Mouse (Mus musculus): ENCODE results near the gene St6galnac3. TPM values are rescaled to one million over a fixed set of nuclear protein-coding genes. Genes with fewer than 3 reads are reported as not detected.

St6galnac3 gene
- polyA plus RNA-seq, 1 experiment, result 15.6 TPM

DNA sequence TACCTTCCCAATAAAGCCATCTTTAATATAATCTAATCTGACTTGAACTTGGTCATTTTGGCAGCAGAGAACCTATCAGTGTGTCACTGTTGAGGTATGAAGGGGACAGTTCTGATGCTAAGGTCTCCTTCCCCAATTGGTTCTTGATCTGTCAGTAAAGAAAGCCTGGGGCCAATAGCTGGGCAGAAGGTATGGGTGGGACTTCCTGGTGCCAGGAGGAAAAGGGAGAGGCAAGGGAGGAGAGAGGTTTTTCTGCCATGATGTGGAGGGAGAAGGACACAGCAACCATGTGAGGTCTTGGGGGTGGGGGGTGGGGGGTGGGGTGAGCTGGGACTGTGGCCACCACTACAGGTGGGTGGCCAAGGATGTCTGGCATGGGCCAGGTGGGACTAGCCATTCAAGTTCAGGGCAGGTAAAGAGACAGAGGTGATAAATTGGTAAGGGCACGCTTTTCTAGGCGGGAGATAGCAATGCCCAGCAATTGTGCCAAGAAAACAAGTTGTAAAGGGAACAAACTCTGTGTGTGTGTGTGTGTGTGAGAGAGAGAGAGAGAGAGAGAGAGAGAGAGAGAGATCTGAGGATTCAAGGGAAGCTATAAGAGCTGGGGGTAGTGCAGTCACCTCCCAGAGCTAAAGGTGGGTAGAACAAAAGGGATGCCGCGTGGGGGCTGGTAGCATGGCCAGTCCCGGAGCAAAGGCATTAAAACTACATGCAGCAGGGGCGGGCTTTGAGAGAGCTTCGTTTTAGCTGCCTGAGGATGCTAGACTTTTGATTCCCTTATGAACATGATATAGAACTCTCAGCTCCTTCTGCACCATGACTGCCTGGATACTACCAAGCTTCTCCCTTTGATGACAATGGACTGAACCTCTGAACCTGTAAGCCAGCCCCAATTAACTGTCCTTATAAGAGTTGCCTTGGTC is 271.6 kb downstream of the St6galnac3 start:
- TF ChIP-seq POLR2A (IDR thresholded peaks at IDR 0.05; ENCODE audit: borderline replicate concordance, extremely low read depth, insufficient read depth, insufficient read length, poor library complexity, severe bottlenecking) (no peak), CTCF (IDR thresholded peaks at IDR 0.05; ENCODE audit: borderline replicate concordance, extremely low read depth, insufficient read depth, insufficient read length) (no peak)
- DNase-seq (ENCODE audit: low read depth), result no peak

DNA sequence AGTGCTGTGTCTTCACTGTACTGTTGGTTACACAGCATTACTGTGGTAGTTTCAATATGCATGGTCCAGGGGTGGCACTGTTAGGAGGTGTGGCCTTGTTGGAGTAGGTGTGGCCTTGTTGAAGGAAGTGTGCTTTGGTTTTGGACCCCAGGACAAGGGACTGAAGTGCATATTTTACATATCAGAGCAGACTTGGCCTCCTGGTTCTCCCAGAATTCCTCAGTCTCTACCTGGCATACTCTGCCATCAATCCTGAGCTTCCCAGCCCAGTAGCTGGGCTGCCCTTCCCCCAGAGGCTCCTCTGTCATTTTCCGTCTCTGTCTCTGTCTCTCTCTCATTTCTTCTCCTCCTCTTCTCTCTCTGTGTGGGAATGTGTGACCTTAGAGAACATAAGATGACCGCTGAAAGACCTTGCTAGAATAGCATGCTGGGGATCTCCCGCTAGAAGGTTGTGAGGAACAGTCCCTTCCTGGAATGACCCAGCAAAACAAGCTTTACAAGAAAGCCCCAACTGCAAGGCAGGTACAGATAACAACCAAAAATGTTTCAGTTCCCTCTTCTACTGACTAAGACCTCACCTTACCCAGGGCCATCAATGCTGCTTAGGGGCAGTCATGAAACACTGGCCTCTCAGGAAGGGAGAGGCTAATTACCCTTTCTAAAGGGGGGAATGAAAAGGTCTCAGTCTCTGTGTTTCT is 272.5 kb downstream of the St6galnac3 start:
- TF ChIP-seq CTCF (IDR thresholded peaks at IDR 0.05; ENCODE audit: borderline replicate concordance, extremely low read depth, insufficient read depth, insufficient read length) (no peak), POLR2A (IDR thresholded peaks at IDR 0.05; ENCODE audit: borderline replicate concordance, extremely low read depth, insufficient read depth, insufficient read length, poor library complexity, severe bottlenecking) (no peak)
- no peak for DNase-seq (ENCODE audit: low read depth)

DNA sequence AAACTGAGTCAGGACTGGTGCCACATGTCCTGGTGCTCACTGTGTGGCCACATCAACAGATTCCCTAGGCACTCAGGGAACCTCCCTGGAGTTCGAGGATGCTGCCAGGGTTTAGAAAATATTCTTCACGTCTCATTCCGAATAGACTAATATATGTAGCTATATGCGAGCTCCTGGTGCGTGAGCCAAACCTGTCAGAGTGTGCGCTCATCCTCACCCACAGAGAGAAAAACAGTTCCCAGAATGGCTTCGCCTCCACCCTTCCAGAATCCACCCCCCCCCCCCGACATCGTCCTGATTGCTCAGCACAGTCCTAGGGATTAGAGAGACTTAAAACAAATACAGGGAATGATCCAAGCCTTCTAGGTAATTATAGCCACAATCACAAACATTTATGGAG is 283.6 kb downstream of the St6galnac3 start:
- DNase-seq (ENCODE audit: low read depth), result no peak
- TF ChIP-seq POLR2A (IDR thresholded peaks at IDR 0.05; ENCODE audit: borderline replicate concordance, extremely low read depth, insufficient read depth, insufficient read length, poor library complexity, severe bottlenecking) (no peak), CTCF (IDR thresholded peaks at IDR 0.05; ENCODE audit: borderline replicate concordance, extremely low read depth, insufficient read depth, insufficient read length) (no peak)

DNA sequence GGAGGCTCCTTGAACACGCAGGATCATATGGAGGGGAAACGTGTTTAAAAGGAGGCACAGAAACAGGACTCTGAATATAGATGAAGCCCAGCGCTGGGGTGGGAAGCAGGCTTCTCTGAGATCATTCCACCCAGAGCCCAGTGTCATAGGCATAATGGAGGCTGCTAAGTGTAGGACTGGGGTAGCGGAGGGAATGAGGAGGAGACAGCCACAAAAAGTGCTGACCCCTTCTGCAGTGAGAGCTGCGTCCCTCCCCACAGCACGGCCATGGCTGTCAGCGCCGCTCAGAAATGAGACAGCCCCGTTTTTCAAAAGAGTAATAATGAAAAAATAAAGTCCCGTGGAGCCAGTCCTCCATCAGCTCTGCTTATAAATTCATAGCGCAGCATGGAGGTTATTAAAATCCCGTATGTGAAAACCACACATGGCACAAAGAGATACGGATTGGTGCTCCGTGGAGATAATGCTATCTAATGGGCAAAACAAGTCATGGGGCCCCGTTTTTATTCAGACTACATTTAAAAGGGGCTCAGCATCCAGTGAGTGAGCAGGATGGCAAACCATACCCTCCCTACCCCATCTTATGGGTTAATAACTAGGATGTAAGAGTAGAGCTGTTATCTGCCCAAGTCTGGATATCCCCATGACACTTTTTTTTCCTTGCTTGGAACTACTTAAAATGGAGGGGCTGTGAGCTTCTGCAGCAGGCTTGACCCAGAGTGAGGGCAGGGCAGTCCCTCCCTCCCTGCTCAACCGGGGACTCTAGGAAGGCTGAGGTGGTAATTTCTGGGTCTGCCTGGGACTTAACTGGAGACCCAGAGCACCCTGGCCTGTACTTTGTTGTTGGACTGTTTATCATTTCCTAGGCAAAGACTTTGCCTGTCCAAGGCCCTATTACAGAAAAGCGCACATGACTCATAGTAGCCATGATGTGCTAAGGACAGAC is 288.6 kb downstream of the St6galnac3 start:
- TF ChIP-seq POLR2A (IDR thresholded peaks at IDR 0.05; ENCODE audit: borderline replicate concordance, extremely low read depth, insufficient read depth, insufficient read length, poor library complexity, severe bottlenecking) (no peak), CTCF (IDR thresholded peaks at IDR 0.05; ENCODE audit: borderline replicate concordance, extremely low read depth, insufficient read depth, insufficient read length) (no peak)
- DNase-seq (ENCODE audit: low read depth), result peak; percentile 70

DNA sequence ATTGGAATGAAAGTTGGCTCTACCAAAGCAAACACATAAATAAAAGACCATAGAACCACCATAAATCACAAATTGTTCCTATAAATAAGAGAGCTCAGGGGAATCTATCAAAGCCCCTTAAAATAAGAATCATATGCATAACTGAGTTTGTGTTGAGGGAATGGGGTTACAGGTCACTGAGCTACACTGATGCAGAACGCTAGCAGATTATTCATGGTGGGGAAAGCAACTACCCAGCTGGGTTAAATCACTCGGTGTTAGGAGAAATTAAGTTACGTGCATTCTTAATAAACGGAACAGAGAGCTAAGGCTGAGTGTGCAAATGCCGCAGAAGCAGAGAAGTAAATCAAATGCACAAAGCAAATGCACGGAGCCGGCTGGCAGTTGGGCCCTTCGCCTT is 292.0 kb downstream of the St6galnac3 start:
- DNase-seq (ENCODE audit: low read depth), result no peak
- TF ChIP-seq POLR2A (IDR thresholded peaks at IDR 0.05; ENCODE audit: borderline replicate concordance, extremely low read depth, insufficient read depth, insufficient read length, poor library complexity, severe bottlenecking), result no peak

DNA sequence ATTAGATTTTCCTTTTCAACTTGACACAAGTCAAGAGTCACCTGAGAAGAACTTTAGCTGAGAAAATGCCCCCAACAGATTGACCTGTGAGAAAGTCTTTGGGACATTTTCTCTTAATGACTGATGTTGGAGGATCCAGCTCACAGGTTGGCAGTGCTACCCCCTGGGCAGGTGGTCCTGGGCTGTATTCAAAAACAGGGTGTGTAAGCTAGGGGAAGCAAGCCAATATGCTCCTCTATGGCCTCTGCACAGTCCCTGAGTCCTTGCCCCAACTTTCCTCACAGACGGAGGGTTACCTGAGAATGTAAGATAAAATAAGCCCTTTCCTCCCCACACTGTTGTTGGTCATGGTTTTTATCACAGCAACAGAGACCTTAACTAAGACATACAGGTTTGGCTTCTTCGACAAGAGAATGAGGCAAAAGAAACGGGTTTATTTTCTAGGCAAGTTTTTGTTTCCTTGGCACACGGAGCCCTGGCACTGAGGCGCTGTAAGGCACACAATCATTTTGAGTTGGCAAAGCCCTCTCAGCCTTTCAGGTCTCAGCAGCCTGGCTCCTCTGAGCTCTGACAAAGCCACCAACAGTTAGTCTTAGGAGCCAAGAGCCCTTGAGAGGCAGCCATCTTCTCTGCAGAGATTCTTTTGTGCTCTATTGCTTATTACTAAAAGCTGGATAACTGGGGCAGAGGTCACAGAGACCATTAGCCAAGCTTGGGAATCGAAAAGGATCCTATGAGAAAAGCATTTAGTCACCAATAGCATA is 292.7 kb downstream of the St6galnac3 start:
- peak; percentile 78 for DNase-seq (ENCODE audit: low read depth)
- TF ChIP-seq CTCF (IDR thresholded peaks at IDR 0.05; ENCODE audit: borderline replicate concordance, extremely low read depth, insufficient read depth, insufficient read length) (no peak), POLR2A (IDR thresholded peaks at IDR 0.05; ENCODE audit: borderline replicate concordance, extremely low read depth, insufficient read depth, insufficient read length, poor library complexity, severe bottlenecking) (no peak)

DNA sequence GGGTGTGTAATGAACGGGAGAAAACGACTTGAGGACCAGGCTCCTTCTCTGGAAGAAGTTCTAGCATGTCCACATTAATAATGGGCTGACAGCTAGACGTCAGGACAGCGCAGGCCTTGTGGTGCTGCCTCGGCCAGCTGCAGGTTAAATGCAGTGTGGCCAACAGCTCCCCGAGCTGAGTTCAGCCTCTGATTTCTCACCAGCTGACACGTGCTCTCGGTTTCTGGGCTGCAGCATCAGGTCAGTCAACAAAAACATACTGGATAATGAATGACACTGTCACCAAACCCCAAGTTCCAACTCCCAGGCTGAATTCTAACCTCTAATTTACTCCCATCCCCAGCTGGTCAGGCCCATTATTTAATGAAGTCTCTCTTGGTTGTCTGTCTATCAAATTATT is 295.1 kb downstream of the St6galnac3 start:
- peak; percentile 74 for DNase-seq (ENCODE audit: low read depth)
- TF ChIP-seq POLR2A (IDR thresholded peaks at IDR 0.05; ENCODE audit: borderline replicate concordance, extremely low read depth, insufficient read depth, insufficient read length, poor library complexity, severe bottlenecking) (no peak), CTCF (IDR thresholded peaks at IDR 0.05; ENCODE audit: borderline replicate concordance, extremely low read depth, insufficient read depth, insufficient read length) (no peak)

DNA sequence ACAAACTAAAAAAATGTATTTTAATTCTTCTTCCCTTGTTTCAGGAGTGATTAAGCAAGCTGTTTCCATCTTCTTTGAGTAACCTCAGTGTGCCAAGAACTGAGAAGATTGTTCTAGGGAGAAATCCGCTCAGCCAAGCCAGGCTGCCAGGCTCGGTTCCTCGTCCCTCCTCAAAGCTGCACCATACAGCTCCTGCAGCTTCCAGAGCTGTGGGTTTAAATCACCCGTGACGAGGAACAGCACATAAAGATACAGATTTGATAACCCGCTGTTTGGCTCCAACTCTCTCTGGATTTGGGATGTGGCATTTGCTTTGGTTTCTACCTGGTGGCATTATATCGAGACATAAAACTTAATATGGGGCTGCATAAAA is 303.1 kb downstream of the St6galnac3 start:
- DNase-seq (ENCODE audit: low read depth), result no peak

DNA sequence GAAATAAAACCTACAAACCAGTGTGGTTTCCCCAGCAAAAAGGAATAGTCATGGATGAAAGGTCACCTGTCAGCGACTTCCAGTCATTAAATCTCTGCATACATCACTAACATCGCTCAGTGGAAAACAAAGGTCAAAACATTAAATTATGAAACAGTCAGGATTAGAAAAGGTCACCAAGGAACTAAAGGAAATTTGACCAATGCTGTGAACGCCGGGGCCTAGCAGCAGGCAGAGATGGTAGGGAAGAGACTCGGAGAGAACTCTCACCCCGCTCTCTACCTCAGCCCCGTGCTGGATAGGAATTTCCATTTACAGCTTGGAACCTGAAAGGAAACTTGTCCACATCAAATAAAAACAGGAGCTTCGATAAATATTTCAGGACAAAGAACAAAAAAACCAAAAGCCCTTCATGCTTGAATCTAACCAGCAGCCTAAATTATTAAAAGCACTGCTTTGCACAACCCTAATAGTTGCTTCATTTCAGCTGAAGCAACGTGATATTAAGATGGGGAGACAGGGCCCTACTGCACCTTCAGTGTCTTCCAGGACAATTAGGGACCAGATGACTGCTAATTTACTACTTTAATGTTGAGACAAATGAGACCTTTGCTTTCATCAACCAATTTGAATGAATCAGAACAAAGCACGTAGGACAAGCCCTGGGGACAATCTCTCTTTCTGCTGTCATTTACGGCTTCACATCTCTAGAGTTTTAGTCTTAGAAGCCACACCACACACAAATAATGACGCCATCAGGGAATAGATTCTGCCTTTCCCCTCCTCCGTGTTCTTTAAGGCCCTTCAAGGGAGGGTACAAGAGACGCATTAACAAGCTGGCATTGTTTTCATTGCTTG is 303.7 kb downstream of the St6galnac3 start:
- TF ChIP-seq POLR2A (IDR thresholded peaks at IDR 0.05; ENCODE audit: borderline replicate concordance, extremely low read depth, insufficient read depth, insufficient read length, poor library complexity, severe bottlenecking) (no peak), CTCF (IDR thresholded peaks at IDR 0.05; ENCODE audit: borderline replicate concordance, extremely low read depth, insufficient read depth, insufficient read length) (no peak)
- DNase-seq (ENCODE audit: low read depth), result peak; percentile 77

More for the DNA sequence above, 303.1 kb downstream of the St6galnac3 start:
- TF ChIP-seq POLR2A (IDR thresholded peaks at IDR 0.05; ENCODE audit: borderline replicate concordance, extremely low read depth, insufficient read depth, insufficient read length, poor library complexity, severe bottlenecking) (no peak), CTCF (IDR thresholded peaks at IDR 0.05; ENCODE audit: borderline replicate concordance, extremely low read depth, insufficient read depth, insufficient read length) (no peak)
